Mouse (Mus musculus) kidney, postnatal 25 days (tissue): ENCODE measurements around the gene Syvn1.

ENCODE experiments used
- DNase-seq, 2 experiments: peaks; one replicate each; pipeline ENCODE4 v3.0.0; 2021; ENCODE audit warnings: mixed read lengths in 2 of 2

The Syvn1 gene

DNA sequence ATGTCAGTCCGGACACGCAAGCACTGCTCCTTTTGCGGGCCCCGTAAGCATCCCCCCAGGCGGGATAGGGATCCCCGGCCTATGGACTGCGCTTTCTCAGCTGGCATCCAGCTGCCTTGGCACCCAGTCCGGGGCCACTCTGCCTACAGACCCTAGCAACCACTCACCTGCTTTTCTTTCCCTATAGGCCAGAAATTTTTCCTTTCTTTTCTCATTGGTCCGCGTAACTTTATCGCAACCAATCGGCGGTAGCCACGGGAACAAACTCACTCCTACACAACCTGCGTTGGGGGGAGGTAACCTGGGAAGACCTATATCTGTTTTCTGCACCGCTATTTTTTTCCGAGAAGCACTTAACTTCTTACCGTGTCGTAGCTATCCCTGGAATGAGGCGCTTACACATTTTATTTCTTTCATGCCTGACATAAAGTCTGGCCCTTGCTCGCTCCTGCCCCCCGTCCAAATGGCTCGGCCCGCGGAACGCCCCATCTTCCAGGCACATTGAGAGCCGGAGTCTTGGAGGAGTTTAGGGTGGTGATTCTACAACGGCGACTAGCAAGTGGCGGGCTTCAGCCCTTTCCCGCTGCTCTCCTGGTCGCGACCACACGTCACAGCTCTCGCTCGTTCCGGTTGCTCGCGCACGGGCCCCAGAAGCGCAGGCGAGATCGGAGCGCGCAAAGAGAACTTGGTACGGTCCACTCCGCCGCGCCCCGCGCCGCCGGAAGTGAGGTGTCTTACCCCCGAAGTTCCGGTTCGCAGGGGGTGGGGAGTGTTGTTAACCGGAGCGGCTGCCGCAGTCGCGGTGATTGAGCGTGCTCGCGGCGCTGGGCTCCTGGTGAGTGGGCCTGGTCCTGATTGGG, at the start of gene Syvn1:
Gene Syvn1 (plus strand): TSS at position 283 of the 860 bp plus-strand sequence.
- peak; percentile 90 to 95 for DNase-seq

DNA sequence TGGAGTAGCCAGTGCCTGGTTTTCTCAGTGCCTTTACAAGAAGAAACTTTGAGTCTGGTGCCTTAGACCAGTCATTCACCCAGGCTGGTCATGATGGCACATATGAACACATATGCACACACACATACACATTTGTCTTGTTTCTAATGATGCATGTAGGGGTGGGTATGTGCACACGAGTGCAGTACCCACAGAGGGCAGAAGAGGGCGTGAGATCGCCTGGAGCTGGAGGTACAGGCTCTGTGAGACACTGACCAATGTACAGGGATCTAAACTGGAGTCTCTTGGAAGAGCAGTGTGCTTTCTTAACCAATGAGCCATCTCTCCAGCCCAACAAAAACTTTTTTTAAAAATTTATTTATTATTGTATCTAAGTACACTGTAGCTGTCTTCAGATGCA, 48.2 kb upstream of the Syvn1 start:
- no peak for DNase-seq

DNA sequence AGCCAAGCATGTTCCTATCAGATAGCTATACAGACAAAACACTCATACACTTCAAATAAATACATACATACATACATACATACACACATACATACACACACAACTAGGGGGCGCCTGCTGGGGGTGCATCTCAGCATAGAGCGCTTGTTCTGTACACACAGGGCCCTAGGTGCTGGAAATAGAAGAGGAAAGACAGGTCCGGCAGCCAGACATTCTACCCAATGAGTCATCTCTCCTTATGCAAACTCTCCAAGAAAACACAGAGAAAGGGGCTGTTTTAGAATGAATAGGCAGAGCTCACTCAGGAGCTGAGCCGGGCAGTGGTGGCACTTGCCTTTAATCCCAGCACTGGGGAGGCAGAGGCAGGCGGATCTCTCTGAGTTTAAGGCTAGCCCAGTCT, 46.4 kb upstream of the Syvn1 start:
- no peak for DNase-seq

DNA sequence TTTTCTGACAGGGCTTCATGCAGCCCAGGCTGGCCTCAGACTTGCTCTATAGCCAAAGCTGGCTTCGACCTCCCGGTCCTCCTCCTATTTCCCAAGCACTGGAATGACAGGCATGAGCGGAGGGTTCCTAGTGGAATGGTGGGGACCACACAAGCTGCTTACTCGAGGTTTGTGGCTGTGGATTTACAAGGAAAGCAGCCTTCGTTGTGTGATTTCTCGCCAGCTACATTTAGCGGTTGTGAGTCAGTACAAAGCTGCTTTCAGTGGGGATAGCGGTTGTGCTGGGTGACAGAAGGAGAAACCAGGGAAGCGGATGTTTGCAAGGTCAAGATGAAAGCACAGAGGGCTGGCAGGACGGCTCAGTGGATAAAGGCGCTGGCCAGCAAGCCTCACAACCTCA, 40.8 kb upstream of the Syvn1 start:
- DNase-seq: no peak

DNA sequence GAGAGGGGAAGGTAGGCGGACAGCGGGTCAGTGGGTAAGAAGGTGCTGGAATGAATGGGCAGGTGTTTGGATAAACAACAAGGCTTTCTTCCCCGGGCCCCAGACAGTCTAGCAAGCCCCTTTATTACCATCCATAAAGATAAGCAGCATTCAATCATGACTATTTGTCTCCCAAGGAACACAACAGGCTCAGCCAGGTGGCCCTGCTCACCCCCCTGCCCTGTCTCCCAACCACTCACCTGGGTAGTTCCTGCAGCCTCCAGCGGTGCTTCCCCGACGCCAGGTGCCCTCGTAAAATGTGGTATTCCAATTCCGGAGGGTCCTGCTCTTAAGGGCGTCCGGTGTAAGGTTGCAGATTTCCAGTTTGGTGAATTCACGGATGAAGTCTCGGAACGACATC, 39.4 kb upstream of the Syvn1 start:
- DNase-seq: no peak

DNA sequence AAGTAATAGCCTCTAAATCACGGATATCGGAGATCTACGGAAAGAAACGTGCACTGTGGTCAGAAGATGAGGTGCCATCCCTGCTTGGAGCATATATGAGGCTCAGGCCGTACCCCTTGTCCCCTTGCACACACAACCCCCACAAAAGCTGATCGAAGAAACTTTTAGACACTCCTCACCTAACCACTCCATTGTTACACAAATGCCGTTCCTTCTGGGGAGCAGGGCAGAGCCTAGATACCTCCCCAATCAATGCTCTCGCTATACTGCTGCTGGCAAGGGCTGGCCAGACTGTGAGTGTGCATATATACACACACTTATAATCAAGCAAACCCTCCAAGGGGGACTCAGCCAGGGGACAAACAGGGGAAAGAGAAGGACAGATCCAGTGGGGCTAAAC, 37.2 kb upstream of the Syvn1 start:
- no peak for DNase-seq

DNA sequence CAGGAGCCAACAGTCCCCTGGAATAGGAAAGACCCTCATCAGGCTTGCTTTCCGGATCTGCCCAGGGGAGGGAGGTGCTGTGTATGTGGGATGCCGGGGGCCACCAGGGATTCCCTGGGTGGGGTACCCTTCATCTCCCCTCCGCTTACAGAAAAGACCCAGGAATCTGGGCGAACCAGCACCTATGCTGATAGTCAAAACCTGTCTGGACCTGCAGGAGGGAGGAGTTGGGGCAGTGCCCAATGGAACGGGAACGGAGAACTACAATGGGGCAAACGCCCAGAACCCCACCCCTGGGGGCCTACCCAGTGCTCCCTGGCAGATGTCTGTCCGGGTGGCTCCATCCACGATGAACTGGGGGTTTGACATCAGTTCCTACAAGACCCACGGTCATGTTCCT, 32.7 kb upstream of the Syvn1 start:
- no peak for DNase-seq

DNA sequence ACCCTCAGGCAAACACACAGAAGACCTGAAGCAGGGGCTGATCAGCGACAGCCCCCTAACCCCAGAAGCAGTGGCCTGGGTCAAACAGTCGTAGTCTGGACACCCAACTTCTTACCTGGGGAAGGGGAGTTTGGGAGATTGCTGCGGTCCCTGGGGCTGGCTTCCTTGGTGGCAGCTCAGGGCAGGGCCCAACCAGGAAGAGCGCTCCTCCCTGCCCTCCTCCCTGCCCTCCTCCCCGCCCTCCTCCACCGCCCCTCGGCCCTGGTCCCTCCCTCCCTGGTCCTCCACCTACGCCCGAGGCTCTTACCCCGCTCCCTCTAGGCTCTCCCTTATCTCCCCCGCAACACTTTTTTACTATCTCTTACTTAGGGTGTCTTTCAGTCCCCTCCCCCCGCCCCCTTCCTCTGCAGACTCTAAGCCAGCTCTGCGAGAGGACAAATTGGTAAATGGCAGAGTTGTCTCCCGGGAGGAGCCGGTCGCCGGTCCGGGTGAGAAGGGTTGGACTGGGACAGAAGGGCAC, 31.3 kb upstream of the Syvn1 start:
- DNase-seq: peak; percentile 50 to 71

DNA sequence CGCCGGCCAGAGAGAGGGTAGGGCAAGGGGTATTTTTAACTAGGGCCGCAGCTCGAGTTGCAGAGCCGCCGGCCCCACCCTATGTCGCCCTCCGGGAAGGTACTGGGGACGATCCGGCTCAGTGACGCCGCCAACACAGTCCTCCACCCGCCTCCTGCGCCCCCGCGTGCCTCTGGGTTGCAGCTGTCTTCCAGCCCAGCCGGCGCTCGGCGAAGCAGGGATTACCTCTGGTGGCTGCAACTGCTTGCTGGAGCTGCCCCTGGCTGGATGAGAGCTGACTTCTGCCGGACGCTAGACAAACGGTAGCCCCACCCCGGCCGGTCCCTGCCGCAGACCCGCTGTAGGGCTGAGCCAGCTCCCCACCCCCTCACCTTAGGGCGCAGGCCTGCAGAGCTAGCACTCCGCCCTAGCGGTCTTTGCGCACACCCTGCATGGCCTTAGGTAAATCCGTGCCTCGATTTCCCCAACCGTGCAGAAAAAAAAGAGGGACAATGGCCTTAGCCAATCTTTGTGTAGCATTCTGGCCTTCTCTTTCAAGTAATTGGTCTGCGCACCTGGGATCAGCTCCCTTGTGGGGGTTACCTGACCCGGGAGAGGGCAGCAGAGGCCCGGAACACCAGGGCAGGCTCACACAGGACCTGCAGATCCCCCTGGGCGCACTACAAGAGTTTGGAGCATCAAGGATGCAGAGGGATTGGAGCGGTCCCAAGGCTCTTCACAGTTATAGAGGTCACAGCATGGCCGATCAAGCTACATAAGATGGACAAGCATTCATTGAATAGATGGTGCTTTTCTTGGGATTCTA, 30.7 kb upstream of the Syvn1 start, which contains the start of gene Capn1:
Gene Capn1 (minus strand): TSS at position 387 of the 805 bp plus-strand sequence.
- peak; percentile 73 to 87 for DNase-seq

DNA sequence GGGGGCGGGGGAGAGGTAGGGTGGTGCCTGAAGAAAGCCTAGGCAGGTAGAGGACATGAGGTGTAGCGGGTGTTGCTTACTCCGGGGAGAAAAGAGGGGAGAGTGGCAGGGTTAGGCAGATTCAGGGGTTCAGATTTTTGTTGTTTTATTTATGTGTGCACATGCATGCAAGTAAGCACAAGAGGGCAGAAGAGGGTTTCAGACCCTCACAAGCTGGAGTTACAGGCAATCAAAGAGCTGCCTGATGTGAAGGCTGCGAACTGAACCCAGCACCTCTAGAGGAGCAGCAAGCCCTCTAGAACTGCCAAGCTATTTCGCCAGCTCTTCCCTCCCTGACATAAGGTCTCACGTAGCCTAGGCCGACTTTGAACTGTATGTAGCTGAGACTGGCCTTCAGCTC, 29.8 kb upstream of the Syvn1 start:
- DNase-seq: no peak

DNA sequence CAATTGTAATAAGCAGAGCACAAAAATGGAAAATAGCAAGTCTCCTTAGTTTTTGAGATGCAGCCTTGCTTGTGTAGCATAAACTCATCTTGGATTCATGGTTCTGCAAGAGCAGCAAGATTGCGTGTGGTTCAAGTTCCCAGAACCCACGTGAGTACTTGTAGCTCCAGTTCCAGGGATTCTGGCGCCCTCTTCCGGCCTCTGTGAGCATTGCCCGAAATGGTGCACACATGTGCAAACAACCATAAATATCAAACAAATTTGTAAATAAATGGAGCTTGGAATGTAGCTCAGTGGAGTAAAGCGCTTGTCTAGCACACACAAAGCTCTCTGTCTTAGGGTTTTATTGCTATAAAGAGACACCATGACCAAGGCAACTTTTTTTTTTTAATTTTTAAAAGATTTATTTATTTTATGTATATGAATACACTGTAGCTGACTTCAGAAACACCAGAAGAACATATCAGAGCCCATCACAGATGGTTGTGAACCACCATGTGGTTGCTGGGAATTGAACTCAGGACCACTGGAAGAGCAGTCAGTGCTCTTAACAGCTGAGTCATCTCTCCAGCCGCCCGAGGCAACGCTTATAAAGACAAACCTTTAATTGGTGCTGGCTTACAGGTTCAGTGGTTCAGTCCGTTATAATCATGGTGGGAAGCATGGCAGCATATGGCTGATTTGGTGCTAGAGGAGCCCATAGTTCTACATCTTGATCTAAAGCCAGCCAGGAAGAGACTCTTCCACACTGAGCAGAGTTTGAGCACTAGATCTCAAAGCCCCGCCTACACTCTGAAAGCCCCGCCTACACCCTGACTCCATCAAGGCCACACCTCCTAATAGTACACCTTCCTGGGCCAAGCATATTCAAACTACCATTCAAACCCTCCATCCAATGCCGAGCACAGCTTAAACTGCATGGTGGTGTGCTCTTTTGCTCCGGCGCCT, 28.0 kb upstream of the Syvn1 start:
- DNase-seq: peak; percentile 90 to 95

DNA sequence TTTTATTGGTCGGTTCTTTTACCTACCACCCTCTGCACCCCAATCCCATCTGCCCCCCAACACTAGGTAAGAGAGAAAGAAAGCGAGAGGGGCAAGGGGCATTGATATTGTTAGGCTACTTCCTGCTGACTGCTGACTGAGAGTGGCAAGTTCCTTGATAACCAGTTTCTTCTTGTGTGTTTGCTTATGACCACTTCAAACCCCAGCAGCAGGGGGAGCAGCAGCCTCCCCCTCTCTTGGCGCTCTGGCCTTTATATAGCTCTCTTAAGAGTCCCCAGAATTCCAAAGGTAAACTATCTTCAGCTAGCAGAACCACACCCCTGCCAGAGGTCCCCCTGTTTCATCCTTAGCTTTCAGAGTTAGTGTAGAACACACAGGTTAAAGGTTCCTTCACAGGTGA, 26.1 kb upstream of the Syvn1 start:
- DNase-seq: no peak

DNA sequence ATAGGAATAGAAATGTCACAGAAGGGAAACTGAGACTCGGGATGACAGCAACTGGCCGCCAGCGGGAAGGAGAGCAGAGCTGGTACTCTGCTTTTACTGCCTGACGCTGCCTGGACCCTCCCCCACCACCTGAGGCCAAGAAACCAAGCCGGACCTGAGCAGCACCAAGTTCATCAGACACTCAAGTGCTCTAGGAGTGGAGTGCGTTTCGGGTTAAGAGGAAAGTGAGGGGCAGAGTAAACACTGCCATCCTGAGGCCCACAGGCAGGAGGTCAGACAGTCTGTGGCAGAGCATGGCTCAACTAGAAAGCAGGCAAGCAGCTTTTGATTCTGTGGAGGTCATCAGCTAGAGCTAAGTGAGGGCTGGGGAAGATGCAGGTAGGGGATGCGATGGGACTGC, 23.3 kb upstream of the Syvn1 start:
- no peak for DNase-seq

DNA sequence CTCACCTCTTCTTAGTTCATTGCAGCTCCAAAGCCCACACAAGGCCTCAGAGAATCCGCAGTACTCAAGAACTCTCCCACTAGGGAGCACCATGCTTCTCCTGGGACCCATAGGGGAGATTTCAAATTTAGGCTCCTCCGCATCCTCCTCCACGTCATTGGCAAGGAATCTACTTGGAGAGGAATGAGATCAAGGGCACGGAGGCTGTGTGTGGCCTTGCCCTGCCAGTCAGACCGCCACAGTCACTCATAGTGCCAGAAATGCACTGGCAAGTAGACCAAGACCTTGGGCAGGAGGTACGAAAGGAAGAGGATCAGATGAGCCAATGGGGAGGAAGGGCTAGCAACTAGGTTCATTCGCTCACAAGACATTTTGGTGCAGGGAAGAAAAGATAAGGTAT, 22.4 kb upstream of the Syvn1 start:
- no peak for DNase-seq

DNA sequence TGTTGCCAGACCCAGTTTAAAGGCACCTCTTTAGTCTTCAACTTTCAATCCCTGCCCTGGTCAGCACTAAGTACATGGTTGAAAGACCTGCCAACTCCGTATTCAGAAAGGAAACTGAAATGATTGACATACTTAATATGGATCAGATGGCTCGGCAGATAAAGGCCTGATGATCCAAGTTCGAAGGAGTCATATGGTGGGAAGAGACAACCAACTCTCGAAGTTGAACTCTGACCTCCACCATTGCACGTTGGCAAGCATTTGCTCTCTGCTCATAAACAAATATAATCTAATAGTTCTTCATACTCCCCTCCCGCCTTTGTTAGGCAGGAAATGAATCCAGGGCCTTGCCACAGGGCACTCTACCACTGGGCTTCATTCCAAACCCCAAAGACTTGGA, 17.4 kb upstream of the Syvn1 start:
- DNase-seq: no peak

DNA sequence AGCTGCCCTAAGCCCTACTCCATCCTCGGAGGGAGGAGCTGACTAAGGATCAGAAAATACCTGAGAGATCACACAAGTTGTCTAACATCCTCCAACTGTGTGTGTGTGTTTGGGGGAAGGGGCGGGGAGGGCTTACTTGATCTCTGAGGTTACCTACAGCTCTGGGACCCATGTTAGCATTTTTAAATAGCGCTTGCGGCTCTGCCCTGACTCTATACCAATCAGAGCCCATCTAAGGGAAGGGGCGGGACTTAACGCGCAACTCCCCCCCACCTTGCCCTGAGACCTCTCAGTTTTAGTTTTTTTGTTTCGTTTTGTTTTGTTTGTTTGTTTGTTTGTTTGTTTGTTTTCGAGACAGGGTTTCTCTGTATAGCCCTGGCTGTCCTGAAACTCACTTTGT, 16.9 kb upstream of the Syvn1 start:
- DNase-seq: no peak

DNA sequence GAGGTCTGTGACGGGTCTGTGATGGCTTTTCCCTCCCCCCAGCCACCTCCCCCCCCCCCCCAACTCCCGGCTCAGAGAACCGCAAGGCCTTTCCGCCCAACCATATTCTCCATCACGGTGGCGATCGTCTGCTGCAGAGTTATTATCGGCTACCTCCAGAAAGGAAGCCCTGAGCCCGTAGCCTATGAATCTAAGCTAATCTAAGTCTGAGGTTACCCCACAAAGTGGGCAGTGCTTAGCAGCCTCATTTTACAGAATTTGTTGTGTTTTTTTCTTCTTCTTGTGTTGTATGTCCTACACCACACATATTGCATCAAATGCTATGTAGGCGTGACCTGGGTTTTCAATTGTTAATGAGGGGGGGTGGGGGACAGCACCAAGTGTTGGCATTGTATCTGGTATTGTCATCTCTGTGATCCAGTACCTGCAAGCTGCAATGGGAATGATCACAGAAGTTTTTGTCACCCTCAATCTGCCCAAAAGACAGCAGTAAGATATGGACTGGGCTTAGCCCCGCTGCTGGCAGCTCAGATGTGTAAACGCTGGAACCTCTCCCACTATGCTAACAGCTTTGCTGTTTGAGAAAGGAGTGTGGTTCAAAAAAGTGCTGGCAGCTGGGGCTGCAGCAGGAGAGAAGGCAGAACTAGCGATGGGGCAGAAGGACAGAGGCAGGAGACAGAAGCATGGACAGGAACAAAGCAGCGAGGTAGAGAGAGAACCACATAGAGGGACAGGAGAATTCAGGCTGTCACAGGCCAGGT, 15.7 kb upstream of the Syvn1 start:
- no peak for DNase-seq

DNA sequence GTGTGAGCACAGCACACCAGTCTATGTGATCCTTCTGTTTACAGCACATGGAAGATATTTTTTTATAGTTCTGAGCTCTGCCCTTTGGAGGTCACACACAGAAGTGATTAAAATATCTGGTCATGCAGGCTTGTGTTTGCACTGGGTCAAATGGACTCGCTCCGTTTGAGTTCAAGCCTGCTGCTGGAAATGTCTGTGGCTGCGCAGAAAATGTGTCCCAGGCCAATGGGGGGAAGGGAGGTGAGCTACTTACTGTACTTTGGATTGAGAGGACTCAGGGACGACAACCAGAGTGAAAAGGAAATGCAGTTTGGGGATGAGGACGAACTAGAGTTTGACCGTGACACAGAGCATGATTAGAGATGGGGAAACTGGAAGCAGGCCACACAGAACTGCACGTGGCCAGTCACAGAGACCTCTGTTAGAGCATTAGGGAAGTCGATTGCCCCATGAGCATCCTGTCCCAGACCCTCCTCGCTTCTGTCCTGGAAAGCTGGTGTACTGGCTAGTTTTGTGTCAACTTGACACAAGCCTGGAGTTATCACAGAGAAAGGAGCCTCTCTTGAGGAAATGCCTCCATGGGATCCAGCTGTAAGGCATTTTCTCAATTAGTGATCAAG, 10.3 kb upstream of the Syvn1 start:
- DNase-seq: no peak

DNA sequence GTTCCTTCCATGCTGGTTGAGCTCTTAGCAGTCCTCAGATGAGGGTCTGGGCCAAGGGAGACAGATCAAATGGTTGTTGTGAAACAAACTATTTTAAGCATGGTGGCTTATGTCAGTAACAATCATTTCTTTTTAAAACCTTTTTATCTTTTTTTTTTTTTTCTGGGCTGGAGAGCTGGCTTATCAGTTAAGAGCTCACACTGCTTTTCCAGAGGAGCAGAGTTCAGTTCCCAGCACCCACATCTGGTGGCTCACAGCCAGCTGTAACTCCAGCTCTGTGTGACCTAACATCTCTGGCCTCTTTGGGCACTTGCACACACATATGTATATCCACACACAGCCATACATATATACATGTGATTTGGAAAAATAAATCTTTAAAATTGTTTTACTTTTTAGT, 8.7 kb upstream of the Syvn1 start:
- no peak for DNase-seq

DNA sequence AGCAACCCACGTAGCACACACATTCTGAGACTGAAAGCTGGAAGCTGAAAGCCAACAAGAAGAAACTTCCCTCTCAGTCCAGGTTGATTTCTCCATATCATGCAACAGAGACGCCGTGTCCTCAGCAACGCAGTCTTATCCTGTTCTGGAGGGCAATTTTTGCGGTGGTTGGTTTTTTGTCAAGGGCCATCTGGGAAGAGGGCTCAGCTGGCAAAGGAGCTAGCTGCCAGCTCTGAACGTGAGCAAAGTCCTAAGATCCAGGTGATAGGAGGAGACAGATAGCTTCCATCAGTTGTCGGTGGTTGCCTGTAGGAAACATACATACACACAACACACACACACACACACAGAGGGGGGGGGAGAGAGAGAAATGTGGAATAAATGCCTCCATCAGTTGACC, 8.1 kb upstream of the Syvn1 start:
- DNase-seq: no peak

DNA sequence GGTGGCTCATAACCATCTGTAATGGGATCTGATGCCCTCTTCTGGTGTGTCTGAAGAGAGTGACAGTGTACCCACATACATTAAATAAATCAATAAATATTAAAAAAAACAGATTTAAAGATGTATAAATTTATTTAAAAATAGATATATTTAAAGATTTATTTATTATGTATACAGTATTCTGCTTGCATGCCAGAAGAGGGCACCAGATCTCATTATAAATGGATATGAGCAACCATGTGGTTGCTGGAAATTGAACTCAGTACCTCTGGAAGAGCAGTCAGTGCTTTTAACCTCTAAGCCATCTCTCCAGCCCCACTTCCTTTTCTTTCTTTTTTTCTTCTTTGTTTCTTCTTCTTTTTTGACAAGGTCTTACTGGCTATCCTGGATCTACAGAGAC, 6.4 kb upstream of the Syvn1 start:
- no peak for DNase-seq
